Comparison of ENCODE assay signal across 9 mouse cellular contexts in the genomic region with DNA sequence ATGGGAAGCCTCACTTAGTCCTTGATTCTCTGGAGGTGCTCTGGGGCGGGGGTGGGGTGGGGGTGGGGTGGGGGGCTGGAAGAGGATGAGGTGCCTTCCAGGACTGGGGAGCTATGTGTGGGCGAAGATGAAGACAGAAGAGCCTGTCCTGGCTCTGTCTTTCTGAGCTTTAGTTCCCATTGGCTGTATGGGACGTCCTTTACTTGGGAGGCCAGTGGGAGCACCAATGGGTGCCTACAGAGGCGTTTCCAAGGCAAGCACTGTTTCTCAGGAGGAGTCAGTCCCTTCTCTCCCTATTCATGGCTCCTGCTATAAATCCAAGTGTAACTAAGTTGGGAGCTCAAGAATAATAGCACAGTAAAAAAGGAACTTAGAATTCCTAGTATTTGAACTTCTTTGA.
DNase-seq lines count a peak whose midpoint lies in the region; ATAC-seq and TF ChIP-seq lines count a peak whose summit lies in the region.
"Had no signal": no experiment of that assay in that cellular context is flagged by ENCODE, and none has a peak within 500 bp of the region (broad histone marks: within the 10 kb centered on the region; RNA-seq: fewer than 3 reads in every experiment).

No protein-coding gene starts in this region.

- dilution Hi-C loops in CH12.LX (cut with MboI; ENCODE audit: extremely low pct_ligation_motif_present, extremely low pct_unique_long_range_greater_than_20kb, low sequenced_read_pairs): no loop called here

- H3K4me3 ChIP-seq in CH12.LX (replicated peaks in 1 of 3; ENCODE audit: low read depth in 2 of 3, low read length in 2 of 3, poor library complexity in 1 of 3): no peak overlapping the region
- H3K4me3 ChIP-seq in forebrain, embryonic 14.5 days (ENCODE audit: low read depth, low read length): no peak overlapping the region
- H3K4me3 ChIP-seq: liver, embryonic 15.5 days had no signal

- H3K4me2 ChIP-seq in CH12.LX (ENCODE audit: insufficient read depth, low read depth, poor library complexity, severe bottlenecking): no peak overlapping the region
- no peak overlapping the region for H3K4me2 ChIP-seq in forebrain, embryonic 14.5 days (ENCODE audit: low read length)
- H3K4me2 ChIP-seq: liver, embryonic 15.5 days had no signal

- H3K27me3 ChIP-seq in CH12.LX (replicated peaks): no peaks in the 10 kb centered on the region
- H3K27me3 ChIP-seq in forebrain, embryonic 14.5 days (replicated peaks; ENCODE audit: control insufficient read depth, insufficient read depth, low read length): no peaks in the 10 kb centered on the region
- H3K27me3 ChIP-seq: liver, embryonic 15.5 days had no signal

- intact Hi-C loops in heart, postnatal 25 days (cut with DNase I): no loop called here

- no peaks in the 10 kb centered on the region for H3K79me2 ChIP-seq in CH12.LX (replicated peaks; ENCODE audit: control insufficient read depth, extremely low read depth, insufficient read depth, poor library complexity, severe bottlenecking)

- no peak for TF ChIP-seq RAD21 in CH12.LX (IDR thresholded peaks at IDR 0.05; ENCODE audit: low read depth, low read length)

- DNase-seq in heart, postnatal 4 days: peak; percentile 60
- DNase-seq in heart, postnatal 25 days (ENCODE audit: low spot score): no peak
- peak; percentile 2 for DNase-seq in CH12.LX (ENCODE audit: extremely low read depth)
- peak; percentile 72 for DNase-seq in adrenal gland, postnatal 14 days
- peak; percentile 49 to 58 for DNase-seq in kidney, postnatal 25 days
- DNase-seq in urinary bladder, adult 2 months (ENCODE audit: low spot score): no peak
- DNase-seq in forebrain, embryonic 14.5 days (ENCODE audit: low spot score): no peak

- H3K4me1 ChIP-seq in CH12.LX (ENCODE audit: control insufficient read depth in 1 of 2, insufficient read depth in 2 of 2): no peaks in the 10 kb centered on the region
- peaks cover 3% of the 10 kb centered on the region; the same call in 1 of the 2 replicates for H3K4me1 ChIP-seq in forebrain, embryonic 14.5 days (ENCODE audit: control insufficient read depth, insufficient read depth, low read length)
- H3K4me1 ChIP-seq: liver, embryonic 15.5 days had no signal

- no peak overlapping the region for H3K9ac ChIP-seq in CH12.LX (ENCODE audit: insufficient read depth, low read depth)
- no peak overlapping the region for H3K9ac ChIP-seq in forebrain, embryonic 14.5 days (ENCODE audit: low read length)
- H3K9ac ChIP-seq: liver, embryonic 15.5 days had no signal

- no peak overlapping the region for H3K27ac ChIP-seq in CH12.LX (ENCODE audit: insufficient read depth, low read depth)
- no peak overlapping the region for H3K27ac ChIP-seq in forebrain, embryonic 14.5 days (ENCODE audit: low read depth, low read length)
- H3K27ac ChIP-seq: liver, embryonic 15.5 days had no signal

- ATAC-seq in granulocyte monocyte progenitor cell, adult 5-6 weeks (replicated peaks; ENCODE audit: poor library complexity, severe bottlenecking): no peak
- ATAC-seq in forebrain, embryonic 14.5 days: no peak

- TF ChIP-seq POLR2A in CH12.LX (IDR thresholded peaks at IDR 0.05; ENCODE audit: low read depth, low read length): no peak

- no peak for TF ChIP-seq EP300 in CH12.LX (IDR thresholded peaks at IDR 0.05; ENCODE audit: low read length)

- TF ChIP-seq CTCF in CH12.LX (conservative IDR thresholded peaks at IDR 0.05 in 1 of 2, IDR thresholded peaks at IDR 0.05 in 1 of 2; ENCODE audit: low read depth in 2 of 2, low read length in 2 of 2): no peak

- no peaks in the 10 kb centered on the region for H3K36me3 ChIP-seq in CH12.LX (replicated peaks in 1 of 2; ENCODE audit: control insufficient read depth in 1 of 2, insufficient read depth in 1 of 2, low read length in 1 of 2)
- no peaks in the 10 kb centered on the region for H3K36me3 ChIP-seq in forebrain, embryonic 14.5 days (ENCODE audit: control insufficient read depth, insufficient read depth, low read length)
- H3K36me3 ChIP-seq: liver, embryonic 15.5 days had no signal

- in situ Hi-C loops in CH12.LX (cut with MboI; ENCODE audit: low pct_ligation_motif_present, low pct_unique_long_range_greater_than_20kb, low sequenced_read_pairs): no loop called here

- H3K9me3 ChIP-seq in CH12.LX (replicated peaks; ENCODE audit: low read length): no peaks in the 10 kb centered on the region
- H3K9me3 ChIP-seq in forebrain, embryonic 14.5 days (replicated peaks; ENCODE audit: control insufficient read depth, low read length): no peaks in the 10 kb centered on the region
- H3K9me3 ChIP-seq: liver, embryonic 15.5 days had no signal

- WGBS in forebrain, embryonic 14.5 days: 49% methylated on average over 4 of the region's 4 CpGs

TF ChIP-seq in CH12.LX, 34 proteins besides CTCF, POLR2A, EP300 and RAD21:
- TF ChIP-seq HCFC1 (IDR thresholded peaks at IDR 0.05; ENCODE audit: low read depth, low read length) (no peak), ZMIZ1 (IDR thresholded peaks at IDR 0.05; ENCODE audit: low read depth, low read length) (no peak), SMC3 (IDR thresholded peaks at IDR 0.05; ENCODE audit: low read depth, low read length) (no peak), MXI1 (IDR thresholded peaks at IDR 0.05; ENCODE audit: low read depth, low read length) (no peak), GABPA (IDR thresholded peaks at IDR 0.05; ENCODE audit: insufficient replicate concordance, low read depth, low read length) (no peak), NELFE (IDR thresholded peaks at IDR 0.05; ENCODE audit: low read depth, low read length) (no peak), USF2 (conservative IDR thresholded peaks at IDR 0.05; ENCODE audit: low read depth, low read length) (no peak), PAX5 (IDR thresholded peaks at IDR 0.05; ENCODE audit: low read length) (no peak), SIN3A (IDR thresholded peaks at IDR 0.05; ENCODE audit: low read length) (no peak), JUND (conservative IDR thresholded peaks at IDR 0.05; ENCODE audit: low read depth, low read length) (no peak), MAX (IDR thresholded peaks at IDR 0.05; ENCODE audit: low read length) (no peak), USF1 (IDR thresholded peaks at IDR 0.05; ENCODE audit: low read depth, low read length) (no peak), ZNF384 (IDR thresholded peaks at IDR 0.05; ENCODE audit: low read depth, low read length) (no peak), ZKSCAN1 (IDR thresholded peaks at IDR 0.05; ENCODE audit: borderline replicate concordance, low read depth, low read length) (no peak), JUN (IDR thresholded peaks at IDR 0.05; ENCODE audit: insufficient read depth, low read depth, low read length) (no peak), UBTF (IDR thresholded peaks at IDR 0.05; ENCODE audit: low read depth, low read length) (no peak), BHLHE40 (IDR thresholded peaks at IDR 0.05; ENCODE audit: low read depth, low read length) (no peak), MYC (IDR thresholded peaks at IDR 0.05; ENCODE audit: low read depth, low read length) (no peak), CHD2 (IDR thresholded peaks at IDR 0.05; ENCODE audit: low read length) (no peak)

Comparison
In these comparisons a context has a peak if more than half of its experiments do, and no peak if none do; other contexts are left out.
1. DNase-seq: peak in heart, postnatal 4 days (single experiment), CH12.LX (single experiment), adrenal gland, postnatal 14 days (single experiment) and kidney, postnatal 25 days (2 of 2); none in heart, postnatal 25 days (single experiment), urinary bladder, adult 2 months (single experiment) and forebrain, embryonic 14.5 days (single experiment).